Mouse (Mus musculus) T-cell, adult 2 months (primary cell): Measurements from ENCODE around the gene Uvrag.
"Not testable (repeated sequence)": the region's sequence is repeated elsewhere in the genome, so short reads cannot be mapped to it uniquely, and the experiment has no call there.

Experiments
- DNase-seq: peaks from one replicate; pipeline ENCODE4 v3.0.0; 2022; ENCODE audit warnings: low spot score

Uvrag gene

GRCm38 (mm10) chr7:98970721-98971120, 170.2 kb downstream of the Uvrag start:
- no peak for DNase-seq

GRCm38 (mm10) chr7:98968741-98969395, 172.1 kb downstream of the Uvrag start:
- DNase-seq: no peak

- DNase-seq: no peak
Measured at GRCm38 (mm10) chr7:98968082-98968674, 172.8 kb downstream of the Uvrag start.

- DNase-seq: no peak
Measured at GRCm38 (mm10) chr7:98967672-98968071, 173.3 kb downstream of the Uvrag start.

- DNase-seq: not testable (repeated sequence)
Measured at GRCm38 (mm10) chr7:98963581-98963980, 177.4 kb downstream of the Uvrag start.

- DNase-seq: peak; percentile 57
Measured at GRCm38 (mm10) chr7:98962547-98963311, 178.2 kb downstream of the Uvrag start.

- DNase-seq: no peak
Measured at GRCm38 (mm10) chr7:98962074-98962473, 178.9 kb downstream of the Uvrag start.

- DNase-seq: no peak
Measured at GRCm38 (mm10) chr7:98960274-98960673, 180.7 kb downstream of the Uvrag start.

GRCm38 (mm10) chr7:98959246-98959645, 181.7 kb downstream of the Uvrag start:
- DNase-seq: no peak

GRCm38 (mm10) chr7:98958172-98958571, 182.8 kb downstream of the Uvrag start:
- DNase-seq: no peak

- no peak for DNase-seq
Measured at GRCm38 (mm10) chr7:98957111-98957741, 183.7 kb downstream of the Uvrag start.

GRCm38 (mm10) chr7:98956609-98957008, 184.3 kb downstream of the Uvrag start:
- DNase-seq: no peak

GRCm38 (mm10) chr7:98953649-98954048, 187.3 kb downstream of the Uvrag start:
- no peak for DNase-seq

- DNase-seq: no peak
Measured at GRCm38 (mm10) chr7:98944986-98945385, 196.0 kb downstream of the Uvrag start.

GRCm38 (mm10) chr7:98943687-98944086, 197.3 kb downstream of the Uvrag start:
- DNase-seq: no peak

GRCm38 (mm10) chr7:98942746-98943145, 198.2 kb downstream of the Uvrag start:
- DNase-seq: no peak

- no peak for DNase-seq
Measured at GRCm38 (mm10) chr7:98939194-98939593, 201.7 kb downstream of the Uvrag start.

GRCm38 (mm10) chr7:98938621-98939020, 202.3 kb downstream of the Uvrag start:
- DNase-seq: no peak

- DNase-seq: no peak
Measured at GRCm38 (mm10) chr7:98937079-98937813, 203.7 kb downstream of the Uvrag start.

- DNase-seq: no peak
Measured at GRCm38 (mm10) chr7:98935757-98936156, 205.2 kb downstream of the Uvrag start.

GRCm38 (mm10) chr7:98935193-98935592, 205.7 kb downstream of the Uvrag start:
- DNase-seq: no peak
